Mouse (Mus musculus) urinary bladder, postnatal 4 days (tissue): ENCODE measurements around the gene Calu.
"Not testable (repeated sequence)": the region's sequence is repeated elsewhere in the genome, so short reads cannot be mapped to it uniquely, and the experiment has no call there.

ENCODE experiments used
- DNase-seq, 2 experiments: peaks; one replicate each; pipeline ENCODE4 v3.0.0; 2021 to 2022; ENCODE audit warnings: low spot score in 2 of 2

Calu gene

GRCm38 (mm10) chr6:29362246-29363128, 14.6 kb downstream of the Calu start:
- DNase-seq = no peak

GRCm38 (mm10) chr6:29363129-29363515, 15.3 kb downstream of the Calu start:
- no peak for DNase-seq

GRCm38 (mm10) chr6:29365277-29365676, 17.4 kb downstream of the Calu start:
- no peak for DNase-seq

- DNase-seq = no peak
These were observed 29.5 kb downstream of the Calu start for GRCm38 (mm10) chr6:29377386-29377785.

GRCm38 (mm10) chr6:29378678-29379077, 30.8 kb downstream of the Calu start:
- no peak for DNase-seq

GRCm38 (mm10) chr6:29379954-29380353, 32.1 kb downstream of the Calu start:
- DNase-seq = no peak

- DNase-seq = no peak
These were observed 34.6 kb downstream of the Calu start for GRCm38 (mm10) chr6:29382442-29382841.

- DNase-seq = no peak
These were observed 40.2 kb downstream of the Calu start, which contains the start of gene Opn1sw for GRCm38 (mm10) chr6:29388052-29388518. Gene Opn1sw (minus strand): TSS chr6:29388468.

GRCm38 (mm10) chr6:29388606-29389080, 40.8 kb downstream of the Calu start:
- DNase-seq = peak; percentile 90 to 96

GRCm38 (mm10) chr6:29389425-29389824, 41.6 kb downstream of the Calu start:
- no peak for DNase-seq

GRCm38 (mm10) chr6:29390500-29390899, 42.6 kb downstream of the Calu start:
- not testable (repeated sequence) for DNase-seq

- DNase-seq = not testable (repeated sequence)
These were observed 43.4 kb downstream of the Calu start for GRCm38 (mm10) chr6:29391241-29391640.

GRCm38 (mm10) chr6:29391802-29392201, 43.9 kb downstream of the Calu start:
- DNase-seq = no peak

GRCm38 (mm10) chr6:29394286-29394685, 46.4 kb downstream of the Calu start:
- DNase-seq = no peak

- DNase-seq = peak; percentile 59 to 75
These were observed 48.2 kb downstream of the Calu start, which contains the start of gene Ccdc136 for GRCm38 (mm10) chr6:29395910-29396713. Gene Ccdc136 (plus strand): TSS chr6:29396309.

- no peak for DNase-seq
These were observed 49.1 kb downstream of the Calu start for GRCm38 (mm10) chr6:29396714-29397540.

- no peak for DNase-seq
These were observed 49.7 kb downstream of the Calu start for GRCm38 (mm10) chr6:29397575-29397974.

GRCm38 (mm10) chr6:29399851-29400250, 52.0 kb downstream of the Calu start:
- no peak for DNase-seq

GRCm38 (mm10) chr6:29402693-29403342, 54.9 kb downstream of the Calu start:
- peak in 1 of 2 experiments; percentile 68 for DNase-seq

- no peak for DNase-seq
These were observed 58.5 kb downstream of the Calu start for GRCm38 (mm10) chr6:29406412-29406811.

- no peak for DNase-seq
These were observed 67.6 kb downstream of the Calu start for GRCm38 (mm10) chr6:29415446-29415845.
